In the genomic region with DNA sequence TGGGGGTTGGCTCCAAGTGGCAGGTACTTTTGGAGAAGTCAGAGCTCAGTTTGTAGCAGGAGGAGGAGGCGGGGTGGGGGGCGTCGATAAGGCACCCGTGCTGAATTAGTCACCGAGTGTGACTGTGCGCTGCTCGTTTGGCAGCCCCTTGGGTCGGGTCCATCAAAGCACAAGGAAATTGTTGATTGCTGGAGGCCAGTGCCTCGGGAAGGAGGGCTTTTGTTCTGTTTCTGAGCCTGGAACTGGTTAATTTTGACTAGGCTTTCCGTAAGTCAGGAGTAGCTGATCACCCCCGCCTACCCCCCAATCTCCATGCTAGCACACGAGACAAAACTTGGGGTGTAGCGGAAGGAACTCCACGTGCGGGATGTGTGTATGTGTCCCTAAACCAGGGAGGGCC, we compare ENCODE assay signal across 9 mouse cellular contexts. TPM values are rescaled to one million over a fixed set of nuclear protein-coding genes. Genes with fewer than 3 reads are reported as not detected.
DNase-seq lines count a peak whose midpoint lies in the region; ATAC-seq and TF ChIP-seq lines count a peak whose summit lies in the region.
"Had no signal": no experiment of that assay in that cellular context is flagged by ENCODE, and none has a peak within 500 bp of the region (broad histone marks: within the 10 kb centered on the region; RNA-seq: fewer than 3 reads in every experiment).

No protein-coding gene starts in this region.

- no peak overlapping the region for H3K27ac ChIP-seq in heart, embryonic 15.5 days
- H3K27ac ChIP-seq in ES-E14 (ENCODE audit: insufficient read depth, low read depth, low read length, poor library complexity, severe bottlenecking), result no peak overlapping the region
- H3K27ac ChIP-seq in forebrain, embryonic 11.5 days (ENCODE audit: low read depth, low read length), result no peak overlapping the region
- H3K27ac ChIP-seq in limb, embryonic 15.5 days, result no peak overlapping the region
- no peak overlapping the region for H3K27ac ChIP-seq in thymus, adult 2 months (ENCODE audit: control insufficient read depth, insufficient read depth, low read length)

- peak overlapping the region; percentile 94 for H3K4me2 ChIP-seq in heart, embryonic 15.5 days
- peak overlapping the region; percentile 94 for H3K4me2 ChIP-seq in forebrain, embryonic 11.5 days (ENCODE audit: low read depth, low read length, severe bottlenecking)
- H3K4me2 ChIP-seq in limb, embryonic 15.5 days, result peak overlapping the region; percentile 93

- H3K36me3 ChIP-seq in heart, embryonic 15.5 days, result no peaks in the 10 kb centered on the region
- no peaks in the 10 kb centered on the region for H3K36me3 ChIP-seq in ES-E14 (ENCODE audit: control insufficient read depth, insufficient read depth, low read length, poor library complexity, severe bottlenecking)
- H3K36me3 ChIP-seq in forebrain, embryonic 11.5 days (ENCODE audit: control insufficient read depth, insufficient read depth, low read length), result no peaks in the 10 kb centered on the region
- no peaks in the 10 kb centered on the region for H3K36me3 ChIP-seq in limb, embryonic 15.5 days
- no peaks in the 10 kb centered on the region for H3K36me3 ChIP-seq in thymus, adult 2 months (ENCODE audit: control insufficient read depth, insufficient read depth, low read length)
- H3K36me3 ChIP-seq: G1E had no signal

- H3K4me3 ChIP-seq in heart, embryonic 15.5 days, result peak overlapping the region; percentile 51
- H3K4me3 ChIP-seq in ES-E14 (ENCODE audit: insufficient read depth in 1 of 2, low read depth in 1 of 2, low read length in 2 of 2, poor library complexity in 1 of 2, severe bottlenecking in 1 of 2), result peak overlapping the region; percentile 55 to 77
- peak overlapping the region; percentile 46 for H3K4me3 ChIP-seq in forebrain, embryonic 11.5 days (ENCODE audit: low read depth, low read length)
- H3K4me3 ChIP-seq in limb, embryonic 15.5 days, result peak overlapping the region; percentile 49
- H3K4me3 ChIP-seq in thymus, adult 2 months (ENCODE audit: control insufficient read depth, insufficient read depth, low read length), result no peak overlapping the region

- no peak for TF ChIP-seq CTCF in thymus, adult 2 months (IDR thresholded peaks at IDR 0.05; ENCODE audit: borderline replicate concordance, control insufficient read depth, extremely low read depth, insufficient read depth, low read length, poor library complexity)

- H3K4me1 ChIP-seq in heart, embryonic 15.5 days (replicated peaks), result peaks cover 26% of the 10 kb centered on the region
- peaks cover 0 to 2% of the 10 kb centered on the region in 2 experiments; a peak in 1 of 4 replicates for H3K4me1 ChIP-seq in ES-E14 (ENCODE audit: control insufficient read depth in 2 of 2, insufficient read depth in 2 of 2, low read length in 2 of 2, poor library complexity in 1 of 2)
- H3K4me1 ChIP-seq in forebrain, embryonic 11.5 days (replicated peaks; ENCODE audit: control insufficient read depth, insufficient read depth, low read length), result peaks cover 6% of the 10 kb centered on the region; the same call in 1 of the 2 replicates
- peaks cover 32% of the 10 kb centered on the region for H3K4me1 ChIP-seq in limb, embryonic 15.5 days
- no peaks in the 10 kb centered on the region for H3K4me1 ChIP-seq in thymus, adult 2 months (replicated peaks; ENCODE audit: control insufficient read depth, insufficient read depth, low read length)

- under 1% methylated on average over 15 of the region's 15 CpGs for WGBS in heart, embryonic 15.5 days
- under 1% methylated on average over 15 of the region's 15 CpGs for WGBS in forebrain, embryonic 11.5 days
- WGBS in limb, embryonic 15.5 days, result under 1% methylated on average over 15 of the region's 15 CpGs
- 5% methylated on average over 15 of the region's 15 CpGs for WGBS in thymus, adult 2 months

- in situ Hi-C loops in ES-E14 (cut with MboI; ENCODE audit: low sequenced_read_pairs in 2 of 2, unreplicated experiment in 2 of 2), result no loop called here

- no peak for TF ChIP-seq POLR2A in thymus, adult 2 months (IDR thresholded peaks at IDR 0.05; ENCODE audit: control insufficient read depth, extremely low read depth, insufficient read depth, low read length, poor library complexity)

- H3K9ac ChIP-seq in heart, embryonic 15.5 days, result peak overlapping the region; percentile 29; the same call in 1 of the 2 replicates
- H3K9ac ChIP-seq in ES-E14 (ENCODE audit: insufficient read depth, low read depth, low read length, poor library complexity, severe bottlenecking), result no peak overlapping the region
- peak overlapping the region; percentile 53 for H3K9ac ChIP-seq in forebrain, embryonic 11.5 days (ENCODE audit: low read length)
- H3K9ac ChIP-seq in limb, embryonic 15.5 days, result no peak overlapping the region

- ATAC-seq in heart, embryonic 15.5 days (replicated peaks; ENCODE audit: insufficient number of reproducible peaks, insufficient read depth, low FRiP score, low read depth), result no peak
- ATAC-seq in forebrain, embryonic 11.5 days (replicated peaks; ENCODE audit: low FRiP score), result peak; percentile 65
- no peak for ATAC-seq in limb, embryonic 15.5 days (ENCODE audit: insufficient number of reproducible peaks, low FRiP score, low TSS enrichment, low read depth)

- no peaks in the 10 kb centered on the region for H3K9me3 ChIP-seq in heart, embryonic 15.5 days (replicated peaks)
- H3K9me3 ChIP-seq in ES-E14 (ENCODE audit: control insufficient read depth, insufficient read depth, low read depth, low read length), result no peaks in the 10 kb centered on the region
- no peaks in the 10 kb centered on the region for H3K9me3 ChIP-seq in forebrain, embryonic 11.5 days (ENCODE audit: control insufficient read depth, low read length)
- no peaks in the 10 kb centered on the region for H3K9me3 ChIP-seq in limb, embryonic 15.5 days
- H3K9me3 ChIP-seq: G1E had no signal

- peaks cover 75% of the 10 kb centered on the region for H3K27me3 ChIP-seq in heart, embryonic 15.5 days
- H3K27me3 ChIP-seq in forebrain, embryonic 11.5 days (ENCODE audit: control insufficient read depth, insufficient read depth, low read length), result peaks cover 41% of the 10 kb centered on the region
- H3K27me3 ChIP-seq in limb, embryonic 15.5 days, result peaks cover 68% of the 10 kb centered on the region
- peaks cover 11% of the 10 kb centered on the region; the same call in 1 of the 2 replicates for H3K27me3 ChIP-seq in thymus, adult 2 months (ENCODE audit: control insufficient read depth, insufficient read depth, low read length)

- no peak for DNase-seq in heart, adult 9 months (ENCODE audit: low spot score in 2 of 2)
- no peak for DNase-seq in ES-E14 (ENCODE audit: low read depth, low spot score)
- DNase-seq in forebrain, embryonic 11.5 days (ENCODE audit: low spot score), result no peak
- DNase-seq in adipocyte (ENCODE audit: low spot score), result no peak
- DNase-seq in thymus, adult 18-20 months, result no peak
- no peak for DNase-seq in thymus, adult 2 months

TF ChIP-seq in ES-E14, 5 proteins besides CTCF, POLR2A, EP300 and RAD21:
- TF ChIP-seq CHD2 (IDR thresholded peaks at IDR 0.05; ENCODE audit: low read depth, low read length), result no peak
- TF ChIP-seq MAFK (IDR thresholded peaks at IDR 0.05; ENCODE audit: insufficient read depth, low read depth, low read length), result no peak
- TF ChIP-seq ZC3H11A (IDR thresholded peaks at IDR 0.05; ENCODE audit: borderline replicate concordance, low read depth, low read length), result no peak
- TF ChIP-seq HCFC1 (IDR thresholded peaks at IDR 0.05; ENCODE audit: borderline replicate concordance, insufficient read depth, low read length), result no peak
- no peak for TF ChIP-seq ZNF384 (IDR thresholded peaks at IDR 0.05; ENCODE audit: low read depth, low read length)

RNA-seq across cellular contexts. Expression of gene Sv2c, which starts 0.5 kb away (rescaled TPM):
- polyA plus RNA-seq in heart, embryonic 15.5 days (2015; fragmentation: Nextera tagmentation; extraction: Ambion mirVana), result 0.92 and 2.4 TPM in 2 replicates
- 0.89 and 1.9 TPM in 2 replicates for total RNA-seq in ES-E14 (2012; rRNA removed)
- polyA plus RNA-seq in forebrain, embryonic 11.5 days (2014; fragmentation: Nextera tagmentation; extraction: Ambion mirVana), result 0.86 and 1.2 TPM in 2 replicates
- 1.3 and 1.5 TPM in 2 replicates for polyA plus RNA-seq in limb, embryonic 15.5 days (2015; fragmentation: Nextera tagmentation; extraction: Ambion mirVana)
- polyA plus RNA-seq in thymus, adult 2 months (2012; rRNA removed), result 0.09 and 0.48 TPM in 2 replicates

RNA-seq across cellular contexts. Expression of gene Gm17190, which starts 51.0 kb away (rescaled TPM):
- not detected in 2 replicates for polyA plus RNA-seq in heart, embryonic 15.5 days (2015; fragmentation: Nextera tagmentation; extraction: Ambion mirVana)
- not detected in 2 replicates for total RNA-seq in ES-E14 (2012; rRNA removed)
- polyA plus RNA-seq in forebrain, embryonic 11.5 days (2014; fragmentation: Nextera tagmentation; extraction: Ambion mirVana), result not detected in 2 replicates
- not detected in 2 replicates for polyA plus RNA-seq in limb, embryonic 15.5 days (2015; fragmentation: Nextera tagmentation; extraction: Ambion mirVana)
- polyA plus RNA-seq in thymus, adult 2 months (2012; rRNA removed), result not detected in 2 replicates
- polyA plus RNA-seq: G1E had no signal

RNA-seq across cellular contexts. Expression of gene Gm20075, which starts 51.7 kb away (rescaled TPM):
- polyA plus RNA-seq in heart, embryonic 15.5 days (2015; fragmentation: Nextera tagmentation; extraction: Ambion mirVana), result 26.2 and 29.9 TPM in 2 replicates
- 7.0 and 13.2 TPM in 2 replicates for total RNA-seq in ES-E14 (2012; rRNA removed)
- 31.5 and 36.7 TPM in 2 replicates for polyA plus RNA-seq in forebrain, embryonic 11.5 days (2014; fragmentation: Nextera tagmentation; extraction: Ambion mirVana)
- 17.0 and 17.4 TPM in 2 replicates for polyA plus RNA-seq in limb, embryonic 15.5 days (2015; fragmentation: Nextera tagmentation; extraction: Ambion mirVana)
- polyA plus RNA-seq in thymus, adult 2 months (2012; rRNA removed), result 0.29 and 2.0 TPM in 2 replicates

Comparison
In these comparisons a context has a peak if more than half of its experiments do, and no peak if none do; other contexts are left out.
1. H3K9ac ChIP-seq: peak in heart, embryonic 15.5 days (single experiment) and forebrain, embryonic 11.5 days (single experiment); none in ES-E14 (single experiment) and limb, embryonic 15.5 days (single experiment).
2. Peak in every context shown above with its lines, with median percentiles within 50 percentile points of each other: H3K4me2 ChIP-seq.